Mouse (Mus musculus) embryonic fibroblast, embryonic 13.5 days (primary cell): ENCODE results near the gene Psmb9.

Experiments used
- CTCF ChIP-seq: IDR thresholded peaks from 2 replicates; pipeline ENCODE4 v1.5.1; 2011; ENCODE audit warnings: mild to moderate bottlenecking, control low read depth, low read length, moderate library complexity, borderline replicate concordance; ENCODE audit not compliant: insufficient read depth
- POLR2A ChIP-seq: IDR thresholded peaks from 2 replicates; pipeline ENCODE4 v1.6.1; 2011; ENCODE audit warnings: low read depth, mild to moderate bottlenecking, control low read depth, low read length, moderate library complexity

DNA sequence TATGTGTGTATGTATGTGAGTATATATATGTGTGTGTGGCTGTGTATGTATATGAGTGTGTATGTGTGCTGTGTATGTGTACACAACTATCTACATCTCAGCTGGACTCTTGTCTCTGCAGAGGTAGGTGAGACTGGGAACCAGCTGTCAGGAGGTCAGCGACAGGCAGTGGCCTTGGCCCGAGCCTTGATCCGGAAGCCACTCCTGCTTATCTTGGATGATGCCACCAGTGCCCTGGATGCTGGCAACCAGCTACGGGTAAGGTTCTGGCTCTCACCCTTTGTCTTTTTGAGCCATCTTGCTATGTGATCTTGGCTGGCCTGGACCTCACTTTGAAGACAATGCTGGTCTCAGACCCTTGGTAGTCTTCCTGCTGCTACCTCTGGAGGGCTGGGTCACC lies 7.2 kb upstream of the Psmb9 start:
- TF ChIP-seq CTCF (no peak), POLR2A (no peak)
